Mouse (Mus musculus) liver, adult 2 months (tissue): ENCODE data around the gene Gm11565. TPM values are rescaled to one million over a fixed set of nuclear protein-coding genes. Genes with fewer than 3 reads are reported as not detected.
"Not testable (repeated sequence)": the region's sequence is repeated elsewhere in the genome, so short reads cannot be mapped to it uniquely, and the experiment has no call there.

ENCODE experiments used
- DNase-seq: peaks from one replicate; pipeline ENCODE4 v3.0.0-alpha.2; 2011; ENCODE audit warnings: low read depth, low spot score; ENCODE audit errors: extremely low read depth
- H3K27ac ChIP-seq: fragments of 200-500 bp; replicated peaks from 2 replicates; pipeline ENCODE4 v1.5.1; 2012; ENCODE audit warnings: low read depth, mild to moderate bottlenecking, control low read depth, inconsistent platforms, low read length; ENCODE audit not compliant: insufficient read depth
- H3K27me3 ChIP-seq: fragments of 200-500 bp; 2 replicates; pipeline ENCODE4 v1.6.1; 2012; ENCODE audit warnings: mild to moderate bottlenecking, moderate library complexity, low read length, inconsistent platforms; ENCODE audit not compliant: control insufficient read depth, insufficient read depth
- H3K36me3 ChIP-seq: fragments of 200-500 bp; 2 replicates; pipeline ENCODE4 v1.6.1; 2012; ENCODE audit warnings: low read length, inconsistent platforms; ENCODE audit not compliant: control insufficient read depth, insufficient read depth
- H3K4me1 ChIP-seq: fragments of 200-500 bp; 2 replicates; pipeline ENCODE4 v1.6.1; 2011; ENCODE audit warnings: low read length; ENCODE audit not compliant: control insufficient read depth, insufficient read depth
- H3K4me3 ChIP-seq: fragments of 200-500 bp; 2 replicates; pipeline ENCODE4 v1.5.1; 2011; ENCODE audit warnings: low read depth, mild to moderate bottlenecking, control low read depth, low read length, moderate library complexity; ENCODE audit not compliant: insufficient read depth
- H3K79me2 ChIP-seq: fragments of 200-500 bp; 2 replicates; pipeline ENCODE4 v1.6.1; 2012; ENCODE audit warnings: inconsistent platforms, mild to moderate bottlenecking, low read length, moderate library complexity; ENCODE audit not compliant: control insufficient read depth, insufficient read depth
- H3K9ac ChIP-seq: fragments of 200-500 bp; 2 replicates; pipeline ENCODE4 v1.6.1; 2012; ENCODE audit warnings: low read depth, mild to moderate bottlenecking, control low read depth, inconsistent platforms, low read length
- CTCF ChIP-seq: fragments of 200-500 bp; IDR thresholded peaks from 2 replicates; pipeline ENCODE4 v1.5.1; 2011; ENCODE audit warnings: low read depth, low read length, control low read depth
- POLR2A ChIP-seq: fragments of 200-500 bp; IDR thresholded peaks from 2 replicates; pipeline ENCODE4 v1.6.1; 2011; ENCODE audit warnings: low read length, control low read depth; ENCODE audit not compliant: insufficient read depth; ENCODE audit errors: extremely low read depth
- WGBS: fragments of 180-500 bp; shearing (Covaris S2); methylation state at CpG from one replicate; pipeline ENCODE4 v1.1.7; 2018; 5-methylcytosine and 5-hydroxymethylcytosine counted together
- polyA plus RNA-seq: library from polyadenylated mRNA; depleted of rRNA; stranded (reverse); fragments of >200 nt; gene quantifications from 2 replicates; pipeline ENCODE4 v1.2.3, GENCODE M21; 2012; rRNA removed
- total RNA-seq: library from RNA; depleted of rRNA; stranded (reverse); fragments of >200 nt; gene quantifications from 2 replicates; pipeline ENCODE4 v1.2.3, GENCODE M21; 2014; rRNA removed

The Gm11565 gene
- total RNA-seq (not detected in 2 replicates), polyA plus RNA-seq (not detected in 2 replicates)

DNA sequence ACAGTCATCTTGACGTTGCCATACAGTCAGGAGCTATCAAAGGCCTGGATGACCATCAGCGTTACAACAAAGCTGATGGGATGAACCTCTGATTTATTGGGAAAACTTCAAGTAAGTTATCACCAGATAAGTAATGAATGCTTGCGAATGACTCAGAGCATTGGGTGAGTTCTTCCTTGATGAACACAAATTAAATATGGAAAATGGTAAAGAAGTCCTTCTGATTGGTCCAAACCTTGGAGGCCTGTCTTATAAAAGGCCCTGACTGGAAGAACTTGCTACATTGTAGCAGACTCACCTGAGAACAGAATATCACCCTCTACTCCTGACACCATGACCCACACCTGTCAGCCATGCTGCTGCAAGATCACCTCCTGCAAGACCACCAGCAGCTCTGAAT, at the start of gene Gm11565:
TSS of gene Gm11565 (plus strand) at position 301 of the 400 bp plus-strand sequence.
- H3K79me2 ChIP-seq = no peaks in the 10 kb centered on the region
- no peak for DNase-seq
- no peak within 1 kb of the TSS for H3K9ac ChIP-seq
- H3K4me3 ChIP-seq = no peak within 1 kb of the TSS
- TF ChIP-seq CTCF (no peak), POLR2A (no peak)
- WGBS = 79% methylated on average over 3 of the region's 3 CpGs
- H3K4me1 ChIP-seq = no peaks in the 10 kb centered on the region
- peaks cover 4% of the 10 kb centered on the region; the same call in 1 of the 2 replicates for H3K27me3 ChIP-seq
- H3K36me3 ChIP-seq = no peaks in the 10 kb centered on the region
- H3K27ac ChIP-seq = no peak within 1 kb of the TSS

- H3K4me1 ChIP-seq, H3K27me3 ChIP-seq, H3K79me2 ChIP-seq, H3K27ac ChIP-seq, H3K9ac ChIP-seq, DNase-seq, H3K36me3 ChIP-seq, H3K4me3 ChIP-seq: not testable (repeated sequence)
- WGBS = 68% methylated on average over 1 of the region's 1 CpGs
Observed at GRCm38 (mm10) chr11:99873089-99873488, 41.5 kb upstream of the Gm11565 start, which contains the start of gene Krtap9-1. Krtap9-1 (plus strand) TSS chr11:99873389.

DNA sequence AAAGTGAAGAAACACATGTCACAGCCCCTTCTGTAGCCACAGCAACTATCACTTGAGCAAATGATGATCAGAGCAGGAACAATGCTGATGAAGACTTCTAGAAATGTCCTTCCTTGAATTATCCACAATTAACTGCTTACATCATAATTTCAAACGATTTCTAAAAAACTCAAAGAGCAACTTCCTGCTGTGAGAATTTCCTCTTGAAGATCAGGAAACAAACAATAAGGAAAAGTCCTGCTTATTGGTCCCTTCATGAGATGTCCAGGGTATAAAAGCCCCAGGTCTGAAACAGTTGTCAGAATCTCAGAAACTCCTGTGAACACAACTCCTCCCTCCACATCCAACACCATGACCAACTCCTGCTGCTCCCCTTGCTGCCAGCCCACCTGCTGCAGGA, 35.7 kb upstream of the Gm11565 start, which contains the start of gene Gm11567:
TSS of gene Gm11567 (plus strand) at position 301 of the 400 bp plus-strand sequence.
- WGBS = 38% methylated on average over 1 of the region's 1 CpGs

DNA sequence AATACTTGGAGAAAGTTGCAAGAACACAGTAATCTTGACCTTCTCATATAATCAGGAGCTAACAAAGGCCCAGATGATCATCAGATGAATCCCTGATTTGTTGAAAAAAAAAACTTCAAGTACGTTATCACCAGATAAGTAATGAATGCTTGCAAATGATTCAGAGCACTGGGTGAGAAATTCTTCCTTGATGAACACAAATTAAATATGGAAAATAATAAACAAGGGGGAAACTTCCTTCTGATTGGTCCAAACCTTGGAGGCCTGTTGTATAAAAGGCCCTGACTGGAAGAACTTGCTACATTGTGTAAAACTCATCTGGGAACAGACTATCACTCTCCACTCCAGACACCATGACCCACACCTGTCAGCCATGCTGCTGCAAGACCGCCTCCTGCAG, 6.9 kb upstream of the Gm11565 start, which contains the start of gene Krtap31-1:
TSS of gene Krtap31-1 (plus strand) at position 301 of the 400 bp plus-strand sequence.
- H3K27ac ChIP-seq = no peak within 1 kb of the TSS
- no peak for DNase-seq
- H3K27me3 ChIP-seq = no peaks in the 10 kb centered on the region
- H3K4me1 ChIP-seq = no peaks in the 10 kb centered on the region
- no peaks in the 10 kb centered on the region for H3K79me2 ChIP-seq
- no peak within 1 kb of the TSS for H3K9ac ChIP-seq
- TF ChIP-seq CTCF (no peak), POLR2A (no peak)
- WGBS = 77% methylated on average over 2 of the region's 2 CpGs
- H3K36me3 ChIP-seq = no peaks in the 10 kb centered on the region
- no peak within 1 kb of the TSS for H3K4me3 ChIP-seq

More for the DNA sequence above, 35.7 kb upstream of the Gm11565 start, which contains the start of gene Gm11567:
- not testable (repeated sequence) for H3K79me2 ChIP-seq, H3K9ac ChIP-seq, H3K4me3 ChIP-seq, H3K36me3 ChIP-seq, H3K27ac ChIP-seq, H3K4me1 ChIP-seq, H3K27me3 ChIP-seq, DNase-seq

DNA sequence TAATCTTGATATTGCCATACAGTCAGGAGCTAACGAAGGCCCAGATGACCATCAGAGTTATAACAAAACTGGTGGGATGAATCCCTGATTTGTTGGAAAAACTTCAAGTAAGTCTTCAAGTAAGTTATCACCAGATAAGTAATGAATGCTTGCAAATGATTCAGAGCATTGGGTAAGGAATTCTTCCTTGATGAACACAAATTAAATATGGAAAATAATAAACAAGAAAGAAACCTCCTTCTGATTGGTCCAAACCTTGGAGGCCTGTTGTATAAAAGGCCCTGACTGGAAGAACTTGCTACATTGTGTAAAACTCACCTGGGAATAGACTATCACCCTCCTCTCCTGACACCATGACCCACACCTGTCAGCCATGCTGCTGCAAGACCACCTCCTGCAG, 21.4 kb downstream of the Gm11565 start, which contains the start of gene Krtap31-2:
TSS of gene Krtap31-2 (plus strand) at position 301 of the 400 bp plus-strand sequence.
- Histone ChIP-seq H3K4me3 (no peak within 1 kb of the TSS), H3K4me1 (no peaks in the 10 kb centered on the region), H3K27me3 (no peaks in the 10 kb centered on the region), H3K79me2 (no peaks in the 10 kb centered on the region), H3K9ac (no peak within 1 kb of the TSS), H3K36me3 (no peaks in the 10 kb centered on the region), H3K27ac (no peak within 1 kb of the TSS)
- no peak for TF ChIP-seq POLR2A
- 73% methylated on average over 1 of the region's 1 CpGs for WGBS
- DNase-seq = no peak

DNA sequence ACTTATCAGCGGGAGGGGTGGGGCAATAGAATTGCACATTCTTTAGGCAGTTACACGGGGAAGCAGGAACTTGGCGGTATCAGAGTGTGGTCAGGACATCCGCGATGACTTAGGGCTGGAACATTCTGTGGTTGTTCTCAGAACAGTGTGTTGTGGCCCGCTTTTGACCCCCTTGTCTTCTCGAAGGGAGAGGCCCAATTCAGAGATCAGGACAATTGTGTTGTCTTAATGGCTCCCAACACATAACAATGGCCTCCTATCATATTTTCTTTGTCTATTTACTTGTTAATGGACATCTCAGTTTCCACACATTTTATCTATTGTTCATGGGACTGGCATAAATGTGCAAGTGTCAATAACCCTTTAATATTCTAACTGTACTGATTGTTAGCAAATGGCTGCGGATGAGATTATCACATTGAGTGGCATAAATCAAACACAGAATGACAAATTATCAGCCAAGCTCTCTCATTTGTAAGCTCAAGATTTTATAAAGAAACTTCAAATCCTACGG, 23.3 kb downstream of the Gm11565 start:
- 81% methylated on average over 9 of the region's 9 CpGs for WGBS
- H3K9ac ChIP-seq = no peak overlapping the region
- H3K79me2 ChIP-seq = no peaks in the 10 kb centered on the region
- no peak for DNase-seq
- H3K4me3 ChIP-seq = no peak overlapping the region
- H3K36me3 ChIP-seq = no peaks in the 10 kb centered on the region
- no peak overlapping the region for H3K27ac ChIP-seq
- TF ChIP-seq POLR2A (no peak), CTCF (no peak)
- H3K27me3 ChIP-seq = no peaks in the 10 kb centered on the region
- no peaks in the 10 kb centered on the region for H3K4me1 ChIP-seq
